Mouse (Mus musculus) embryonic facial prominence, embryonic 10.5 days (tissue): ENCODE data around the gene Fat1. TPM values are rescaled to one million over a fixed set of nuclear protein-coding genes. Genes with fewer than 3 reads are reported as not detected.
"Not testable (repeated sequence)": the region's sequence is repeated elsewhere in the genome, so short reads cannot be mapped to it uniquely, and the experiment has no call there.

Experiments
- DNase-seq: peaks from one replicate; pipeline ENCODE4 v3.0.0-alpha.2; 2017; ENCODE audit warnings: low spot score
- H3K27ac ChIP-seq: fragments of 300-500 bp; sonication (generic); replicated peaks from 2 replicates; pipeline ENCODE4 v1.5.1; 2016; ENCODE audit warnings: mild to moderate bottlenecking
- H3K27me3 ChIP-seq: fragments of 300-500 bp; sonication (generic); replicated peaks from 2 replicates; pipeline ENCODE4 v1.6.1; 2016; ENCODE audit warnings: low read depth, mild to moderate bottlenecking; ENCODE audit not compliant: poor library complexity, severe bottlenecking
- H3K36me3 ChIP-seq: fragments of 300-500 bp; sonication (generic); replicated peaks from 2 replicates; pipeline ENCODE4 v1.6.1; 2016; ENCODE audit warnings: mild to moderate bottlenecking, moderate library complexity
- H3K4me1 ChIP-seq: fragments of 300-500 bp; sonication (generic); 2 replicates; pipeline ENCODE4 v1.6.1; 2016
- H3K4me3 ChIP-seq: fragments of 300-500 bp; sonication (generic); 2 replicates; pipeline ENCODE4 v1.5.1; 2016; ENCODE audit warnings: mild to moderate bottlenecking, moderate library complexity
- H3K9me3 ChIP-seq: fragments of 300-500 bp; sonication (generic); 2 replicates; pipeline ENCODE4 v1.6.1; 2016; ENCODE audit warnings: mild to moderate bottlenecking
- WGBS: fragments of 180-500 bp; shearing (Covaris S2); methylation state at CpG from one replicate; pipeline ENCODE4 v1.1.7; 2016; 5-methylcytosine and 5-hydroxymethylcytosine counted together
- polyA plus RNA-seq: library from polyadenylated mRNA; unstranded; fragments of >200 nt; fragmentation: Nextera tagmentation; extraction: Ambion mirVana; gene quantifications from 2 replicates; pipeline ENCODE4 v1.2.1, GENCODE M21; 2016

The Fat1 gene
- polyA plus RNA-seq, 1 experiment from 2014 or later = 17.2 TPM

- Histone ChIP-seq H3K4me3 (no peak overlapping the region), H3K27ac (no peak overlapping the region), H3K36me3 (peaks cover 3% of the 10 kb centered on the region; the same call in 1 of the 2 replicates), H3K4me1 (peaks cover 15% of the 10 kb centered on the region), H3K27me3 (no peaks in the 10 kb centered on the region), H3K9me3 (no peaks in the 10 kb centered on the region)
- 94% methylated on average over 11 of the region's 11 CpGs for WGBS
- no peak for DNase-seq
These were observed 127.1 kb downstream of the Fat1 start for GRCm38 (mm10) chr8:45062311-45062710.

- Histone ChIP-seq H3K27me3 (no peaks in the 10 kb centered on the region), H3K27ac (peak overlapping the region; percentile 44; the same call in 1 of the 2 replicates), H3K4me3 (no peak overlapping the region), H3K36me3 (peaks cover 3% of the 10 kb centered on the region; the same call in 1 of the 2 replicates), H3K9me3 (no peaks in the 10 kb centered on the region), H3K4me1 (peaks cover 15% of the 10 kb centered on the region)
- DNase-seq = no peak
- 76% methylated on average over 25 of the region's 25 CpGs for WGBS
These were observed 128.0 kb downstream of the Fat1 start for GRCm38 (mm10) chr8:45062982-45063924.

- WGBS = 43% methylated on average over 8 of the region's 8 CpGs
- H3K27ac ChIP-seq = peak overlapping the region; percentile 71
- peaks cover 20% of the 10 kb centered on the region for H3K4me1 ChIP-seq
- 0 out of 2 replicates have a peak overlapping the region, but pooled peaks have one; percentile 13 for H3K4me3 ChIP-seq
- no peaks in the 10 kb centered on the region for H3K36me3 ChIP-seq
- no peaks in the 10 kb centered on the region for H3K9me3 ChIP-seq
- 0 out of 2 replicates have a peak, but pooled peaks cover 3% of the 10 kb centered on the region for H3K27me3 ChIP-seq
- DNase-seq = peak; percentile 38
These were observed 129.1 kb downstream of the Fat1 start for GRCm38 (mm10) chr8:45064197-45064869.

- H3K27ac ChIP-seq, DNase-seq, H3K36me3 ChIP-seq, H3K4me3 ChIP-seq, H3K27me3 ChIP-seq, H3K9me3 ChIP-seq: not testable (repeated sequence)
- peaks cover 20% of the 10 kb centered on the region for H3K4me1 ChIP-seq
- WGBS = 100% methylated on average over 1 of the region's 1 CpGs
These were observed 130.1 kb downstream of the Fat1 start for GRCm38 (mm10) chr8:45065391-45065790.

- Histone ChIP-seq H3K27ac (no peak within 1 kb of the TSS), H3K4me1 (peaks cover 14% of the 10 kb centered on the region), H3K27me3 (peaks cover 9% of the 10 kb centered on the region), H3K9me3 (no peaks in the 10 kb centered on the region), H3K4me3 (peak within 1 kb of the TSS; percentile 53), H3K36me3 (no peaks in the 10 kb centered on the region)
- WGBS = 8% methylated on average over 29 of the region's 29 CpGs
- DNase-seq = peak; percentile 92
These were observed 133.6 kb downstream of the Fat1 start, which contains the start of gene Mtnr1a for GRCm38 (mm10) chr8:45068759-45069386. Gene Mtnr1a, plus strand, starts transcription at chr8:45069137.

GRCm38 (mm10) chr8:45070949-45071348 lies 135.7 kb downstream of the Fat1 start:
- no peak overlapping the region for H3K4me3 ChIP-seq
- H3K9me3 ChIP-seq = no peaks in the 10 kb centered on the region
- no peaks in the 10 kb centered on the region for H3K36me3 ChIP-seq
- H3K27ac ChIP-seq = no peak overlapping the region
- 93% methylated on average over 8 of the region's 8 CpGs for WGBS
- H3K27me3 ChIP-seq = peaks cover 9% of the 10 kb centered on the region
- peaks cover 5% of the 10 kb centered on the region for H3K4me1 ChIP-seq
- DNase-seq = no peak

GRCm38 (mm10) chr8:45080850-45081249 lies 145.6 kb downstream of the Fat1 start:
- no peaks in the 10 kb centered on the region for H3K9me3 ChIP-seq
- H3K36me3 ChIP-seq = no peaks in the 10 kb centered on the region
- H3K4me3 ChIP-seq = no peak overlapping the region
- WGBS = 91% methylated on average over 3 of the region's 3 CpGs
- no peak for DNase-seq
- H3K27ac ChIP-seq = no peak overlapping the region
- H3K27me3 ChIP-seq = no peaks in the 10 kb centered on the region
- no peaks in the 10 kb centered on the region for H3K4me1 ChIP-seq

- Histone ChIP-seq H3K27me3 (no peaks in the 10 kb centered on the region), H3K4me3 (no peak overlapping the region), H3K36me3 (no peaks in the 10 kb centered on the region), H3K27ac (no peak overlapping the region), H3K9me3 (no peaks in the 10 kb centered on the region), H3K4me1 (no peaks in the 10 kb centered on the region)
- 82% methylated on average over 3 of the region's 3 CpGs for WGBS
- no peak for DNase-seq
These were observed 158.4 kb downstream of the Fat1 start for GRCm38 (mm10) chr8:45093599-45093998.

Other genes starting within 250 kb of the Fat1 start
- gene Mtnr1a, start 133.7 kb downstream of the Fat1 start, polyA plus RNA-seq = 0.09 TPM in 2 replicates